Mouse (Mus musculus) liver, embryonic 14.5 days (tissue): ENCODE results near the gene Supt3.

Experiments
- CTCF ChIP-seq: IDR thresholded peaks from 2 replicates; pipeline ENCODE4 v1.5.1; 2016; ENCODE audit warnings: antibody characterized with exemption, low read depth, control low read depth
- EP300 ChIP-seq: IDR thresholded peaks from 2 replicates; pipeline ENCODE4 v1.6.1; 2016; ENCODE audit warnings: antibody characterized with exemption, low read depth

- TF ChIP-seq EP300 (no peak), CTCF (no peak)
Measured at GRCm38 (mm10) chr17:45081955-45082475, 305.1 kb downstream of the Supt3 start.
